Mouse (Mus musculus) intestine, embryonic 14.5 days (tissue): ENCODE results near the gene Rhoh. TPM values are rescaled to one million over a fixed set of nuclear protein-coding genes. Genes with fewer than 3 reads are reported as not detected.

ENCODE experiments used
- ATAC-seq: fragments of 200-750 bp; cut with Nextera tagmentation; replicated peaks from 2 replicates; pipeline ENCODE4 v1.8.0; 2017; ENCODE audit warnings: low read depth, moderate number of reproducible peaks, moderate TSS enrichment, moderate library complexity; ENCODE audit not compliant: low FRiP score, low TSS enrichment
- DNase-seq: peaks from one replicate; pipeline ENCODE4 v3.0.0-alpha.2; 2018; ENCODE audit warnings: low spot score
- H3K27ac ChIP-seq: fragments of 300-500 bp; sonication (generic); 2 replicates; pipeline ENCODE4 v1.5.1; 2014; ENCODE audit warnings: low read depth, mild to moderate bottlenecking, control low read depth
- H3K27me3 ChIP-seq: fragments of 300-500 bp; sonication (generic); replicated peaks from 2 replicates; pipeline ENCODE4 v1.6.1; 2014; ENCODE audit warnings: low read length, control low read depth; ENCODE audit not compliant: control insufficient read depth, insufficient read depth
- H3K36me3 ChIP-seq: fragments of 300-500 bp; sonication (generic); 2 replicates; pipeline ENCODE4 v1.6.1; 2014; ENCODE audit warnings: low read length, control low read depth; ENCODE audit not compliant: control insufficient read depth, insufficient read depth
- H3K4me1 ChIP-seq: fragments of 300-500 bp; sonication (generic); replicated peaks from 2 replicates; pipeline ENCODE4 v1.6.1; 2014; ENCODE audit warnings: low read length, control low read depth, mixed read lengths; ENCODE audit not compliant: control insufficient read depth, insufficient read depth
- H3K4me2 ChIP-seq: fragments of 300-500 bp; sonication (generic); 2 replicates; pipeline ENCODE4 v1.6.1; 2014; ENCODE audit warnings: low read length
- H3K4me3 ChIP-seq: fragments of 300-500 bp; sonication (generic); 2 replicates; pipeline ENCODE4 v1.5.1; 2014; ENCODE audit warnings: low read depth, low read length, control low read depth, mixed read lengths
- H3K9ac ChIP-seq: fragments of 300-500 bp; sonication (generic); 2 replicates; pipeline ENCODE4 v1.6.1; 2014; ENCODE audit warnings: mild to moderate bottlenecking, low read length
- H3K9me3 ChIP-seq: fragments of 300-500 bp; sonication (generic); 2 replicates; pipeline ENCODE4 v1.6.1; 2016; ENCODE audit warnings: low read length, control low read depth; ENCODE audit not compliant: control insufficient read depth
- WGBS: fragments of 180-500 bp; shearing (Covaris S2); extraction: QIAGEN DNeasy Blood & Tissue Kit; methylation state at CpG from one replicate; pipeline ENCODE4 v1.1.7; 2014; 5-methylcytosine and 5-hydroxymethylcytosine counted together
- polyA plus RNA-seq: library from polyadenylated mRNA; unstranded; fragments of >200 nt; fragmentation: Nextera tagmentation; extraction: Ambion mirVana; gene quantifications from 2 replicates; pipeline ENCODE4 v1.2.1, GENCODE M21; 2014

Rhoh gene
- 0.73 and 0.77 TPM in 2 replicates for polyA plus RNA-seq

DNA sequence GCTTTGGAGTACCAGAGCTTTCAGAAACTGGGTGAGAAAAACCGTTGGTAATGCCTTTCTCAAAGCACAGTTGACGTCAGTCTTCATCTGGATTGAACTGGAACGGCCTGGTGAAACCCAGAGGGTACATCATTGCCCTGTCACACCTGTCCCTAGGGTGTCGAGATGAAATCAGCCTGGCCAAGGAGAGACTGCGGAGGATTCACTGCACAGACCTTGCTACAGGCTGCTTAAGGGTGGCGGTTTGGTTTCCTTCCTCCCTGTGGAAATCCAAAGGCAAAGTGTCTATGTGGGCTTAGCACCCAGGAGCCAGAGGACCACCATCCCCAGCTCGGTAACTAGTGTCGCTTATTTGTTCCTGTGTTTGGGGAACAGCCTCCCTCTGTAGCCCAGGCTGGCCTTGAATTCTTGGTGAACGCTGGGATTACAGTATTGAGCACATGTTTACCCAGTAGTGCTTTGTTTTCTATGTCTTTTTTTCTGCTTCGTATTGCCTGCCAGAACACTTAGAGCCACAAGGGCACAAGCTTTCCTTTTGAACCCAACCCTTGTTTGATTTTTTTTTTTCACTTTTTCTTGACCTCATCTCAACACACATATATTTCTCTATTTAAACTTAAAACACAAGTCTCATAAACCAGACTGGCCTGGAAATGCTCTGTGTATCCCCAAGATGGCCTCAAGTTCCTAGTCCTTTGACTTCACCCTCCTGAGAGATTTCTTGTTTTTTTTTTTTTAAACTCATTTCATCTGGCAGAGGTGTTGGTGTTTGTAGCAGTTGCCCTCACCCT lies at the start of gene Rhoh:
Gene Rhoh, plus strand, starts transcription at position 60 of the 791 bp plus-strand sequence.
- Histone ChIP-seq H3K4me3 (no peak within 1 kb of the TSS), H3K27ac (no peak within 1 kb of the TSS), H3K9ac (no peak within 1 kb of the TSS), H3K36me3 (no peaks in the 10 kb centered on the region), H3K4me1 (0 out of 2 replicates have a peak, but pooled peaks cover 5% of the 10 kb centered on the region), H3K27me3 (no peaks in the 10 kb centered on the region), H3K9me3 (no peaks in the 10 kb centered on the region), H3K4me2 (no peak within 1 kb of the TSS)
- DNase-seq (no peak), ATAC-seq (no peak)
- 82% methylated on average over 10 of the region's 10 CpGs for WGBS

DNA sequence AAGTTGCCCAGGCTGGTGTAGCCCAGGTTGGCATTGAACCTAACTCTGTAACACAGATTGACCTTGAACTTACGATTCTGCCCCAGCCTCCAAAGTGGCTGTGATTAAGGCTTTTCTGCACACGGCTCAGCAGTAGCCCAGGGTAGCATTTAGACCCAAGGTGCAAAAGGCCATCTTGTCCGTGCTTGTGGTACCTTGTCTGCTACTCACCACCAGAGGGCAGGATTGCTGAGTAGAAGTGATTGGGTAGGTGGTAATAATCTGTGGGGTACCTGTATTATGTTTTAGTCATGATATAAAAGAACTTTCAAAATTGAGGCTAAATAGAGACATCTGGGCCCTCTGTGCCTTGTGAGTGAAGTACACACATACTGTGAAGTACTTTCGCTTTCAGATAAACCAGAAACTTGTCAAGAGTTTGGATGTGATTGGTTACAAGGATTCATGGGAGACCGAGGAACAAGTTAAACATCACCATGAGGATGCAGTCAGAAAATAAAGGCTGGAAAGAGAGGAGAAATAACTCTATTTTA lies 37.3 kb upstream of the Rhoh start:
- H3K36me3 ChIP-seq, result peaks cover 74% of the 10 kb centered on the region
- ATAC-seq (no peak), DNase-seq (no peak)
- H3K27me3 ChIP-seq, result no peaks in the 10 kb centered on the region
- 72% methylated on average over 5 of the region's 5 CpGs for WGBS
- no peak overlapping the region for H3K9ac ChIP-seq
- 0 out of 2 replicates have a peak, but pooled peaks cover 3% of the 10 kb centered on the region for H3K4me1 ChIP-seq
- H3K4me2 ChIP-seq, result no peak overlapping the region
- H3K27ac ChIP-seq, result no peak overlapping the region
- no peaks in the 10 kb centered on the region for H3K9me3 ChIP-seq
- H3K4me3 ChIP-seq, result no peak overlapping the region

DNA sequence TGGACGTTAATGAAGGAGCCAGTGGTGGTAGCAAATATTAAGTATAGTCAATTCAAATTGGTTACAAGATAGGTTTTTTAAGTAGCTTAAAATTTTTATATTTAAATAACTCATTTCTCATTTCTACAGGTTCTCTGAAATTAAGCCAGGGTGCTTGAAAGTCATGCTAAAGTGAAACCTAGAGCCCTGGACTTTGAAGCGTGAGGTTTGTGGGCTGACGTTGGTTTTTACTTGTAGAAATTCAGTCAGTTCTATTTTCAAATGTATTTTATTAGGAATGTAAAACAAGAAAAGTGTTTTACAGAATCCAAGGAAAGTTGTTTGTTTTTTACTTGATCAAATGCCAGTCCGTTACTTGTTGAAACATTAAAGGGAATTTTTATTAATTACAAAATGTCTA lies 34.5 kb upstream of the Rhoh start:
- 0 out of 2 replicates have a peak, but pooled peaks cover 3% of the 10 kb centered on the region for H3K4me1 ChIP-seq
- H3K36me3 ChIP-seq, result peaks cover 53% of the 10 kb centered on the region
- H3K27ac ChIP-seq, result no peak overlapping the region
- no peak overlapping the region for H3K9ac ChIP-seq
- H3K27me3 ChIP-seq, result no peaks in the 10 kb centered on the region
- DNase-seq (no peak), ATAC-seq (no peak)
- WGBS, result 96% methylated on average over 4 of the region's 4 CpGs
- no peaks in the 10 kb centered on the region for H3K9me3 ChIP-seq
- no peak overlapping the region for H3K4me3 ChIP-seq
- H3K4me2 ChIP-seq, result no peak overlapping the region

DNA sequence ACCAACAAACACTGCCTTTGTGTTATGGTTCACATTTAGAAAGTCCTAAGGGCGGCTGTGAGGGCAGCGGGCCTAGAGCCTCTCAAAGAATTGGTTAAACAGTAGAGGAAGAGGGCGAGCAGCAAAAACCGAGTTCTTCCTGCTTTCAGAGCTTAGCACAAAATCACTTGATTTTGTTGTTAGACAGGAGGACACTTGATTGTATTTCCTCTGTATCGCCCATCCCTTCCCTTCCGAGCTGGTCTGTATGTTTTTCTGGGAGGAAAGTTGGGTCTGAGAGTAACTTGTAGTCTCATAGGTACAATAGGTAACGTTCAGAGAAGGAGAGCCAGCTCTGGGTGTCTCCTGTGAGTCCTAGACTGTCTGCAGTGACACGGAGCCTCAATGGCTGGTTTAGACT lies 33.9 kb upstream of the Rhoh start:
- Histone ChIP-seq H3K36me3 (peaks cover 47% of the 10 kb centered on the region), H3K27me3 (no peaks in the 10 kb centered on the region), H3K4me3 (no peak overlapping the region), H3K4me1 (0 out of 2 replicates have a peak, but pooled peaks cover 3% of the 10 kb centered on the region), H3K9me3 (no peaks in the 10 kb centered on the region), H3K27ac (no peak overlapping the region), H3K9ac (no peak overlapping the region), H3K4me2 (no peak overlapping the region)
- ATAC-seq, result no peak
- WGBS, result 90% methylated on average over 8 of the region's 8 CpGs
- no peak for DNase-seq

DNA sequence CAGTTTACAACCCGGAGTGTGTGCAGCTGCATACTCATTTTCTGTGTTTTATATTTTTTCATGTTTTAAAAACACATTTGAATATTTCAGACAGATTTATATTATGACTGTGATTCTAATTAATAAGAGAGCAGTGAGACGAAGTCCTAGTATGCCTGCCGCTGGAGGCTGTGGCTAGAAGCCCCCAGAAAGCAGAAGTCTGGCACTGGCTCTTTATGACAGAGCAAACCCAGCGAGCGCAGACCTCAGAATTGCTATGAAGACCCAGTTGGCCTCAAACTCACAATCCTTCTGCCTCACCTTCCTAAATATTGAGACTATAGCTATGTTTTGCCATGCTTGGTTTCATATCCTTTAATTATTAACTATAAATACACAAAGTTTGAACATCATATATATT lies 32.8 kb upstream of the Rhoh start:
- H3K9me3 ChIP-seq, result no peaks in the 10 kb centered on the region
- DNase-seq, result no peak
- 86% methylated on average over 5 of the region's 5 CpGs for WGBS
- peaks cover 39% of the 10 kb centered on the region for H3K36me3 ChIP-seq
- H3K27ac ChIP-seq, result no peak overlapping the region
- H3K4me3 ChIP-seq, result no peak overlapping the region
- H3K4me2 ChIP-seq, result no peak overlapping the region
- no peak overlapping the region for H3K9ac ChIP-seq
- H3K4me1 ChIP-seq, result 0 out of 2 replicates have a peak, but pooled peaks cover 3% of the 10 kb centered on the region
- no peak for ATAC-seq
- H3K27me3 ChIP-seq, result no peaks in the 10 kb centered on the region

DNA sequence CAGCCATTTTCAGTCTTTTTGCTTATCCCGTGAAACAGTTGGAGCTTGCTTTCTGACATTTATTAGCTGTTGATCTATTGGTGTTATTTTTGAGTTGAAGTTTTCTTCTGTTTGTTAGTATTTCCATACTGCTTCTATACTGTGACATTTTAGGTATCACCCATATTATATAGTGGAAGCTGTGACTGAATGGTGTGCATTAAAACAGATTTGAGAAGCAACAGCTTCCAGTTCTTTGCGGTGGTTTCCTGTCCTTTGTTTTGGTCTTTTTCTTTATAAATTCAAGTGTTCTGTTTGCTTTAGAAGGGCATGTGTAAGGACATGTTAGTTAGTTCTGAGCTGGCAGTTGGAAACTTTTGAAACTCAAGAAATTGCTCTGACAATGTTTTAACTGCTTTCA lies 32.0 kb upstream of the Rhoh start:
- peaks cover 35% of the 10 kb centered on the region for H3K36me3 ChIP-seq
- DNase-seq, result no peak

DNA sequence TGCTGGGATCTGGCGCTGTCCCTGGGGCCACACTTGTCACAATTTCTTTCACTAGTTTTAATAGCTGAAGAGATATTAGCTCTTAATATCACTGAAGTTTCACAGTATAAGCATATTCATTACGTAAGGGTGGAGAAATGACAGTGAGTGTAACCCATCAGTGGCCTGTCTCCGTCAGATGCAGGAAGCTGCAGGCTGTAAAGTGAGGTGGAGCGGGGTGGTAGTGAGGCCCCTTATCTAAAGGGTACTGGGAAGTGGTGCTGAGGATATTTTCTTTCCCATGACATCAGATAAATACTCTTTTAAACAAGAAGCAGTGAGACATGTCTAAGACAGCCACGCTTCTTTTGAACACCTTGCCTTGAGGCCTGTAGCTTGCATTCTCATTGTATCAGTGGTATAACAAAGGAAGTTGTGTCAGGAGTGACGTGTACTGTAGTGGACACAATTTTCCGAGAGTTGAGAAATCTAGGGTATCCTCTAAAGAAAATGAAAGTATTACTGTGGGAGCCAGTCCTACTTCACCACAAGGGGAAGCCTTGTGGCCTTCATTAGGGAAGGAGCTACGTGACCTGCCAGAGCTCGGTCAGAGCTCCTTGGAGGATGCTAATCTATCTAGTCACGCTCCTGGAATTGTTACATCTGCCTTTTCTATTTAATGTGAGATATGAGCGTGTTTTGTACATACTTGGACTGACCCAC lies 28.9 kb upstream of the Rhoh start:
- Histone ChIP-seq H3K36me3 (peaks cover 10% of the 10 kb centered on the region), H3K4me2 (no peak overlapping the region), H3K9me3 (no peaks in the 10 kb centered on the region), H3K4me1 (0 out of 2 replicates have a peak, but pooled peaks cover 3% of the 10 kb centered on the region), H3K9ac (no peak overlapping the region), H3K27ac (no peak overlapping the region), H3K27me3 (no peaks in the 10 kb centered on the region), H3K4me3 (no peak overlapping the region)
- WGBS, result 92% methylated on average over 11 of the region's 11 CpGs
- DNase-seq (no peak), ATAC-seq (no peak)

More for the DNA sequence above, 32.0 kb upstream of the Rhoh start:
- no peaks in the 10 kb centered on the region for H3K9me3 ChIP-seq
- 46% methylated on average over 2 of the region's 2 CpGs for WGBS
- H3K27ac ChIP-seq, result no peak overlapping the region
- 0 out of 2 replicates have a peak, but pooled peaks cover 3% of the 10 kb centered on the region for H3K4me1 ChIP-seq
- no peak overlapping the region for H3K9ac ChIP-seq
- ATAC-seq, result no peak
- H3K27me3 ChIP-seq, result no peaks in the 10 kb centered on the region
- H3K4me2 ChIP-seq, result no peak overlapping the region
- H3K4me3 ChIP-seq, result no peak overlapping the region

DNA sequence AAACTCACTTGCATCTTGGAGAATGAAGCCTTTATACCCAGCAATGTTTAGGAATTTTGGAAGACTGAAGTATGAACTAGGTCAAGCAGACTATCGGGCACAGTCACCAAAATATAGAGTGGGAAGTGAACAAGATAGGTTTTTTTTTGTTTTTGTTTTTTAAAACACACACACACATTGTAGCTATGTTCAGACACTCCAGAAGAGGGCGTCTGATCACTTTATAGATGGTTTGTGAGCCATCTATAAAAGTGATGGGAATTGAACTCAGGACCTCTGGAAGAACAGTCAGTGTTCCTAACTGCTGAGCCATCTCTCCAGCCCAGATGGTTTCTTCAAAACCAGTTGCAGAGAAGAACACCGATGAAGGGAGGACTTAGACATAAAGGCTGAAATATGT lies 27.9 kb upstream of the Rhoh start:
- H3K27me3 ChIP-seq, result no peaks in the 10 kb centered on the region
- H3K27ac ChIP-seq, result no peak overlapping the region
- DNase-seq, result no peak
- peaks cover 3% of the 10 kb centered on the region; the same call in 1 of the 2 replicates for H3K36me3 ChIP-seq
- no peak for ATAC-seq
- H3K9me3 ChIP-seq, result no peaks in the 10 kb centered on the region
- no peak overlapping the region for H3K4me3 ChIP-seq
- no peak overlapping the region for H3K4me2 ChIP-seq
- peaks cover 3% of the 10 kb centered on the region; the same call in 1 of the 2 replicates for H3K4me1 ChIP-seq
- H3K9ac ChIP-seq, result no peak overlapping the region
- 78% methylated on average over 3 of the region's 3 CpGs for WGBS
